Mouse (Mus musculus) testis, postnatal 14 days (tissue): ENCODE measurements around the gene Ube2q1.
"Not testable (repeated sequence)": the region's sequence is repeated elsewhere in the genome, so short reads cannot be mapped to it uniquely, and the experiment has no call there.

Experiments
- DNase-seq: peaks from one replicate; pipeline ENCODE4 v3.0.0; 2021; ENCODE audit warnings: low spot score

Gene Ube2q1

DNA sequence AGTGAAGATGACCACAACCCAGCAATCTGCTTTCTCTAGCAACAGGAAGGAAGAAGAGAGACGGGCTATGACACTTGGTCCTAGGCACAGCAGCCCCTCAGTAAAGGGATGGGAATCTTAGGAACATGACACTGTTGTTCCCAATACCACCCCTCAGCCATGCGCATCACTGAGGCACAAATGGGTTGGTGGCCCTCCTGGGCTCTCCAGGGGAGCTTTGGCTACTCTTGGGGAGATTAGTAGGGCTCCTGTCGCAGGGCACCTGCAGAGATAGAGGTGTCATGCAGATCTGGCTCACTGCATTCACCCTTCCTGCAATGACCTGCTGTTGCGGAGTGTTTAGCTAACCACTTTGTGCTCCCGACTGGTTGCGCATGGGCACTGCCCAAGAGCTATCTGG is 12.9 kb downstream of the Ube2q1 start:
- no peak for DNase-seq

DNA sequence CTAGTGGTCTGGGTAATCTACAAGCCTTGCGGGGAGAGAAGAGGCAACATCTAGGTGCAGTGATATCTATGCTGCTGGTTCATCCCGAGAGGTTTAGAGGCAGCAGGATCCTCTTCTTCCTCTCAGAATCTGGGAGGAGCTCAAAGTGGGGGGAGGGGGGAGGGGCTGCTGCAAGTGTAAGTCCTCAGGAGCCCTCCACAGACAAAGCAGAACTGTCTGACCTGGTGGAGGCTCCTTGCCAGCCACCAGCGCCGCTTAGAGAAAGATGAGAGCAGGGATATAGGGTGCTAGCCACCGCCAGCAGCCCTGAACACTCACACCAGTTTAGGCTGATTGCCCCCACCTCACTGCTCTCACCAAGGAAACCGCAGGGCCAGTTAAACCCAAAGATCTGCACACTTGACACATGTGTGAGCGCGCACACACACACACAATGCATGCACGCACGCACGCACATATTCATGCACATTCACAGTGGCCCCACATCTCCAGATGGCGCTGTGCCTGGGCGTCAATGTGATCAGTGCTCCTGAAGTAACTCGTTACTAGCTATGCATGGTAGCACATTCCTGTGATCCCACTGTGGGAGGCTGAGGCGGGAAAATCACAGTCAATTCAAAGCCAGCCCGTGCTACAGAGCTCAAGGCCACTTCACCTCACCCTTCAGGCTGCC is 15.4 kb downstream of the Ube2q1 start:
- DNase-seq = no peak

DNA sequence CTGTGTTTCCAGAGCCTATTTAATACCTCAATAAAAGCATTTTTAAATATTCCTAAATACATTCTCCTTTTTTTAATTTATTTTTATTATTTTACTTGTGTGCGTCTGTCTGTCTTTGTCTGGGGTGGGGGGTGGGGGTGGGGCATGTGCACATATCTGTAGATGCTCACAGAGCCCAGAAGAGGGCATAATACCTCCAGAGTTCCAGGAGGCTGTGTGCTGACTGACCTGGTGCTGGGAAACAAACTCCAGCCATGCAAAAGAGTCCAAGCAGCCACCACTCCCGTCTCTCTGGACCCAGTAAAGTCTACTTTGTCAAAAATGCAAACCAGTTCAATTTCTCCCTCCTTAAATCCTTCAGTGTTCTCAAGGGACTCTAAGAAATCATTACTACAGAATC is 21.2 kb downstream of the Ube2q1 start:
- no peak for DNase-seq

DNA sequence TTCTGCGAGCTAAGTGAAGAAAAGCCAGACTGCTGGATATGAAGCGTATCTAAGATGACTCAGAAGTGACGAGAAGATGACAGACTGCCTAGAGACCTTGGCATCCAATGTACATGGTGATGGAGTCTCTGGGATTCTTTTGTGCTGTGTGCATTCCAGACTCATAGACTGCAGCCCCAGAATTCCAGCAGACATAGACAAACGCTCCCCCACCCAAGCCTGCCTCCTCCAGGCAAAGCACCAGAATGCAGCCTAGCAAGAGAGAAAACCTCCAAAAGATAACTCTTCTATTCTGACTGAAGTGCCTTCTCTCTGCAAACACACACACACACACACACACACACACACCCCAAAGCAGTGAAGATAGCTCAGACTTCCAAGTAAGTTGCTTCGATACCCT is 22.3 kb downstream of the Ube2q1 start:
- DNase-seq = no peak

DNA sequence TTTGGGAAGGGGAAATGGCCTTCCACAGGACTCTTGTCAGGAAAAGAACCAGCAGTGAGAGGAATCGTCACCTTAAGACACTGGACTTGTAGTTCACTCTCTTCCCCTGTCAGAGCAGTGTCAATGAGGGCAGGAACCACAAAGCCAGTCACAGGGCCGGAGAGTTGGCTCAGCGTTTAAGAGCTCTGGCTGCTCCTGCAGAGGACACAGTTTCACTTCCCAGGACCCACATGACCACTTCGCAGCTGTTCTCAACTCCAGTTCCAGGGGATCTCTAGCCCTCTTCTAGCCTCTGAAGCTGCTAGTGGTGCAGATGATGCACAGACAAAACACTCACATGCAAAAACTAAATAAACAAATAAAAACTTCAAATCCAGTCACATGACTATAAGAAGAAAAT is 22.9 kb downstream of the Ube2q1 start:
- no peak for DNase-seq

DNA sequence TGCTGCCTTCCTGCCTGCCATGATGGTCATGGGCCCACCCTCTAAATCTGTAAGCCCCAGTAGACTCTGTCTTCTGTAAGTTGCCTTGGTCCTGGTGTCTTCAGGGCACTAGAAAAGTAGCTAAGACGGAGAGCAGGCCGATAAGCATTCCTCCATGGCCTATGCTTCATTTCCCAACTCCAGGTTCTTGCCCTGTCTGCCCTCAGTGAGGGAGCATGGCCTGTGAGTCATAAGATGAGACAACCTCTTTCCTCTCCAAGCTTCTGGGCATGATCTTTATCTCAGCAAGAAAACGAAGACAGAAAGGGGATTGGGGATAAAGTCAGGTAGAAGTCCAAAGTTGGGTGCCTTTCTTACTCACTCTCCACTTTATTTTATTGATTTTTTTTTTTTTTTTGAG is 25.1 kb downstream of the Ube2q1 start:
- no peak for DNase-seq

DNA sequence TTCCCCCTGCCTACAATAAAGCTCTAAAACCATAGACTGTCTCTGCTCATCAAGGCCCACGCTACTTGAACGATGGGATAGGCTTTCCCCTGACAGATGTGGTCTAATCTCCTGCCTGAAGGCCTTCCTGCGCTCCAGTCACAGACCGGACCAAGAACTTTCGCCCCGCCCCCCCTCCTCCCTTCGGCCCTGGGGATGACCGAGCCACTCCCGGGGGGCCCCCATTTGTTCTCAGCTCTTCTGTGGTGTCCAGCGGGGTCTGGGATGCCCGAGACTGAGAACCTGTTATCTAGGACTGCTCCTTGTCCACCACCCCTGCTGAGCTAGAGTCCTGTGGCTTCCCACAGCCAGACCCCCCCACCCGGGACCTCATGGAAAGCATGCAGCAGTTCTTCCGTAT is 26.1 kb downstream of the Ube2q1 start:
- DNase-seq = no peak

DNA sequence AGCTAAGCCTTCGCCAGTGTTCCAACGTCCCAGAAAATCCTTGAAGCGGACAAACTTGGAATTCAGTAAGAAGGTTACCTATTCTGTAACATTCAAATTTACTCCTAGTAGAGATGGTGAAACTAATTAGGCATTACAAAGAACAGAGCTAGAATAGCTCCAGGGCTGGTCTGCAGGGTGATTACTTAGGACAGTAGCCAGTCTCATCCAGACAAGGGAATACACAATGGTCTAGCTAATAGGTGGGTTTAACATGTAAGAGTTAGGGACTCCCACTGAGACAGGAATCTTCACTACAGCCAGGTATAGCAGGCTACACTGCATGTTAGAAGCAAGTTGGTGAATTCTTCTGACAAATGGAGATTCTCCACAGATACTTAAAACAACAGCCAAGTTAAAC is 26.7 kb downstream of the Ube2q1 start:
- DNase-seq = not testable (repeated sequence)

DNA sequence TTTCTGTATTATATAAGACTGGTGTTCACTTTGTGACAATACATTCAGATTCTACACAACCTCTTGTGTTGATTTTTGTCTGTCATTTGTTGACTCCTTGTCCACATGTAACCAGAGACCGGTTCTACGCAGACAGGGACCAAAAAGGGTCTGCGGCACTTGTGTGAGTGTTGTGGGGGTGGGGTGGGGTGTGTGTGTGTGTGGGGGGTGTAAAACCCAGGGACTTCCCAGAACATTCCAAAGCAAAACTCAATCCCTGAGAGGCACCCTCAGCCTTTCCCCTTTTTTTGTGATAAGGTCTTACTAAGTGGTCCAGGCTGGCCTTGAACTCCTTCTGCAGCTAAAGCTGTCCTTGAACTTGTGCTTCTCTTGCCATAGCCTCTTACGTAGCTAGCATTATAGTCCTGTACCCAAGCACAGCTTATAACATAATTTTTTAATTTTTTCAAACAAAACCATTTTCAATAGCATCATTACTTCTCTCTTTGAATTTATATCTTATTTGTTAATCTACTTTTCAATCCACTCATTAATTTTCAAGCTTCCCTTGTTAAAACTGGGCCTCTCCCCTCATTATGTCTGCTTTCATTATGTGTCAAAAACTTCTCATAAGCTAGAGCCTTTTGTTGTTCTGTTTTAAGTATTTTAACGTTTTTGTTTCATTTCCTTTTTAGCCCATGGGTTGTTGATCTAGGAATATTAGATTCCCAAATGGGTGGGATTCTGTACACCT is 27.5 kb downstream of the Ube2q1 start:
- no peak for DNase-seq

DNA sequence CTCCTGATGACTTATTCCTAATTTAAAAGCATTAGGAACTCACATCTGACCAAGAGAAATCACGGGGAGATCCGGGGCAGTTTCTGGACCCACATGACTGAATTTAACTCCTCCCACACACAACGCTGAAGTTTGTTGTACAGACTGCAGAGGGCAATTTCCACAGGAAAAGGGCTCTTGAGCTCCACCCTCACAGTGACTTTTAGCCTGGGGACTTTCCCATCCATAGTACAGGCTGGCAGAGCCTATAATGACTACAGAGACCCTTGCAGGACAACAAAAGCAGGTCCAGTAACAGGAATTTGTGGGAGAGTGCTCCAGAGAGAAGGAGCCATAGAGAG is 28.1 kb downstream of the Ube2q1 start:
- DNase-seq = no peak

DNA sequence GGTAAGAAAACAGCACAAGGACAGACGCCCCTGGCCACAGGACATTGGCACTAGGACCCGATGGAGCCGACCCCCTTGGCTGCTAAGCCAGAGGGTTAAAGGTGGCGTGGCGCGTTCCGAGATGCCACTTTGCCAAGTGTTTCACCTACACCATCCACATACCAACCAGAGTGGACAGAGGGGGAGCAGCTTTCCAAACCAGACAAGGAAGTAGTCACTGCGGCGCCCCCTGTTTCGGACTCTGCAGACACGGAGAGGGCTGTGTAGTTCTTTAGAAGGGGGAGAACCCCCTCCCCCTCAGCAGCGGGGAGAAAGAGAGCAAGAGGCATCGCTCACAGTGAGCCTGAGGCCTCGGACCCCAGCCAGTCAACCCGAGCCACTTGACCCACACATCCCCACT is 29.5 kb downstream of the Ube2q1 start:
- DNase-seq = no peak

DNA sequence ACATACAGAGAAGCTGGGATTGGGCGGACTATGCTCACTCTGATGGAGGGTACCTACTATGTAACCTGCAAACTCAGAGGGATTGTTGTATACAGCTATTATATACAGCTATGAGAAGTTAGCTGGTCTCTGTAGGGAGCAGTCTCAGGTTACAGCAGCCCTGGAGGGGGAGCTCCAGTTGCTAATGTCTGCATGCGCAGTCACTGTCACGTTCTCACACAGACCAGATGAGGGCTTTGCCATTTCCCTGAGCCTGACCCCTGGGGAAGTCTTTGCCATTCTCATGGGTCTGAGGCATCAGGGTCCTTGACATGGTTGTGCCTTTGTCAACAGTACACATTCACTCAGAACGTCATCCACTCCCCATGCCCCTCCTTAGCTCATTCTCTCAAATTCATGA is 31.8 kb downstream of the Ube2q1 start:
- DNase-seq = no peak

DNA sequence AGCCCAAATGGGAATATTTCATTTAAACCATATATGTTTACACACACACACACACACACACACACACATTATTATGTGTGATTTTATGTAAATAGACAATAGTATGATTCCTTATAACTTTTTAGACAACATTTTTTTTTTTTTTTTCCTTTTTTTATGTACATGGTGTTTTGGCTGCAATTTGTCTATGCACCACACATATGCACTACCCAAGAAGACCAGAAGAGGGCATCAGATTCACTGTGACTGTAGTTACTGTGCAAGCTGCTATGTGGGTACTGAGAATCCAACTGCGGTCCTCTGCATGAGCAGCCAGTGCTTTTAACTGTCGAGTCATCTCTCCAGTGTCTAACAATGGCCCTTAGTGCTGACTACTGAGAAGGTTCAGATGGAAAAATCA is 33.3 kb downstream of the Ube2q1 start:
- DNase-seq = no peak

DNA sequence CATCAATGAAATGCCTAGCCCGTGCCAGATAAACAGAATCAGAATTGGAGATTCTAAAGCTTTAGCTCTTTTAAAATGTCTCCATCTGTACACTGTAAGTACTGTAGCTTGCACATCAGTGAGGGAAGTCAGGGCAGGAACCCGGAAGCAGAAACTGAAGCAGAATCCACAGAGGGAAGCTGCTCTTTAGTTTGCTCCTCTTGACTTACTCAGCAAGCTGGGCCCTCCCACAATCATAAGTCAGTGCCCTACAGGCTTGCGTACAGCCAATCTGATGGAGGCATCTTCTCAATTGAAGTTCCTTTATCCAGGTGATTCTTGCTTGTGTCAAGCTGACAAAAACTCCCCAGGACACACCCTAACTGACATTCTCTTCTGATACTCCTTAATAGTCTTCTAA is 33.8 kb downstream of the Ube2q1 start:
- DNase-seq = no peak

DNA sequence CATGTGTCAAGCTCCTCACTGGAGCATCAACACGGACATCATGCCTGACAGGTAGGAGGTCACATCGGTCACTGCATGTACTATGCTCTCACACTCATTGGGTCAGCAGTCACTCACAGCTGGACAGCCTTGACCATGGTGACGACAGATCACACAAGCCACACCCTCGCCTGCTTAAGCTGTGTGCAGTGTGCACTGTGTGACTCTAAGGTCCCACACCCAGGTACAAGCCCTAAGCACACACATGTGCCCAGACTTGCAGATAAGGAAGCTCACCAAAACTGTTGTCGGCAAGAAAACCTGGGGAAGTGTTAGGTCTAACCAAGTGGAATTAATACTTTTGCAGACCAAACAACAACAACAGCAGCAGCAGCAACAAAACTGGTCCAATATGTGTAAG is 34.5 kb downstream of the Ube2q1 start:
- no peak for DNase-seq

DNA sequence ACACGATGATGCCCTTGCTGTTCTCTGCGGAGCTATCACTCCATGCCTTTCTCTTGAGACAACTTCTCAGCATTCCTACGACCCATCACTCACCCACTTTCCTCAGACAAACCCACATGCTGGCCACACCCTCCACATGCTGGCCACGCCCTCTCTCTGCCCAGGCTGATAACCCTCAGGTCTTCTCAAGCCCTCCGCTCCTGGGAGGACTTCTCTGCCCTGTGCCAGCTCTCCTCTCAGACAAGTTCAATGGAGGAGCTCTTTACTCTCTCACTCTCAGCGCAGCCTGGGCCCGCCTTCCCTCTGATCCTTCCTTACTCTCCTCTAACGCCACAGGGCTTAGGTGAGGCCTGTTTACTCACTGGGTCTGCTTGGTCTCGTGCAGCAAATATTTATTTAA is 35.2 kb downstream of the Ube2q1 start:
- no peak for DNase-seq

DNA sequence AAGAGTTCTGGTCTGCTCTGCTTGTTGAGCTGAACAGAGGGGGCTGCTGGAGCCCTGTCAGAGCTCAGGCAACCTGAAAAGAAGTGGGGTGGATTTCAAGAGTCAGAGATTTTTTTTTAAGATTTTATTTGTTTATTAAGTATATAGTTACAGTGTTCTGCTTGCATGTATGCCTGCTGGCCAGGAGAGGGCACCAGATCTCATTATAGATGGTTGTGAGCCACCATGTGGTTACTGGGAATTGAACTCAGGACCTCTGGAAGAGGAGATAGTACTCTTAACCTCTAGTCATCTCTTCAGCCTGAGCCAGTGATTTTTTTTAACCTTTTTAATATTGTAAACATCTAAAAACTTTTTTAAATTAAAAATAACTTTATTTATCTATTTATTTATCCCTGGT is 37.4 kb downstream of the Ube2q1 start:
- DNase-seq = no peak

DNA sequence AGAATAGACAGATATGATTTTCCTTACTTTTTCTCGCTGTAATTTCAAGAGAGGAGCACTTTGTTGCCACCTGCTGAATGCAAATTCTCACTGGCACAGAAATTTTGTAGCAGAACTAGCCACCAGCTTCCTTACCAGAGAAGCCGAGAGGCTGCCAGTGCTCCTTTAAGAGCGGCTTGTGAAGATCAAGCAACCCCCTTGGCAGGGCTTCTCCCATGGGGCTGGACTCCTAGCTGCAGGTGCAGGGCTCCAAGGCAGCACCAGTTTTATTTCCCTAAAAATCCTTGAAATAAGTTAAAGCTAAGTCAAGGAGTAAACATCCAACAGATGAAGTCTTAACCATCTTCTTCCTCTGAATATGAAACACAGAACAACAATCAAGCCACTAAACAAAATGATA is 38.8 kb downstream of the Ube2q1 start:
- DNase-seq = no peak

DNA sequence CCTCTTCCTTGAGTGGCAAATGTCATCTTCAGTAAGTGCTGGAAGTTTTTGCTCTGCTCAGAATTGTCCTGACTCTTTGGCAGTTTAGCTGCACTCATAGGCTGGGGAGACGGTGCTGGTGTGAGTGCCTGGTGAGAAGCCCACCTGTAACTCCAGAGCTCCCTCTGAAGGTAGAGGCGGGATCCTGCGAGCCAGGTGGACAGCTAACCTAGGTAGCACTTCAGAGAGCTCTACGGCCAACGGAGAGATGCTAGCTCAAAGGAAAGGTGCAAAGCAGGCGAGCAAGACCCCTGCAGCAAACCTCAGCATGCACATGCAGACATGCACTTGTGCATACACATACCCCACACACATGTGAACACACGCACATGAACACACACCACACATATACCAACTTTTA is 40.6 kb downstream of the Ube2q1 start:
- DNase-seq = no peak

DNA sequence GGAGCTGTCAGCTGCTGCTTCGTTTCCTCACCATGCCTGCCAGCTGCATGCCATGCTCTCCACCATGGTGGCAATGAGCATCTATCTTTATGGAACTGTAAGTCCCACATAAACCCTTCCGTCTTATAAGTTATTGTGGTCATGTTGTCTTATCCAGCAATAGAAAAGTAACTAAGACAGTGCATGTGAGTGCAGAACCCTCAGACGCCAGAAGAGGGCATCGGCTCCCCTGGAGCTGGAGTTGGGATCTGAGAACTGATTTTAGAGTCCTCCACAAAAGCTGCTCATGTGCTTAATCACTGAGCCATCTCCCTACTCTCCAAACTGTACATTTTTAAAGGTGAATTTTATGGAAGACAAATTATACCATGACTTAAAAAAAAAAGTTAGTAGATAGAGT is 43.6 kb downstream of the Ube2q1 start:
- no peak for DNase-seq

DNA sequence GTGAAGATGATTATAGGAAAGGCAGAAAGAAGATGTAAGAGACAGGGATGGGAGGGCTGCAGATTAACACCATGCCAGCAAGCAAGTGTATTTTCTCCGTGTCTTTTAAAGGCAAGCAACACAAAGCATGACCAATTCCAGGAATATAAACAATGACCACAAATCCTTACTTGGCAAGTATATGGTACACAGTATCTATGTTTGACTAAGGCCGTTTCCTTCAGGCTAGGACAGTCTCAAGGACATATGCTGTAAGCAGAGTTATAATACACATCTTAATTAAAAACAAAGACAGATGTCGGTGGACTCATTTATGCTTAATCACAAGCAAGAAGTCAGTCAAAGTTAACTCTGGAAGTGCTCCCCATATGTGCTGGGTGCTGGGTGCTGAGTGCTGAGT is 45.2 kb downstream of the Ube2q1 start:
- DNase-seq = no peak

DNA sequence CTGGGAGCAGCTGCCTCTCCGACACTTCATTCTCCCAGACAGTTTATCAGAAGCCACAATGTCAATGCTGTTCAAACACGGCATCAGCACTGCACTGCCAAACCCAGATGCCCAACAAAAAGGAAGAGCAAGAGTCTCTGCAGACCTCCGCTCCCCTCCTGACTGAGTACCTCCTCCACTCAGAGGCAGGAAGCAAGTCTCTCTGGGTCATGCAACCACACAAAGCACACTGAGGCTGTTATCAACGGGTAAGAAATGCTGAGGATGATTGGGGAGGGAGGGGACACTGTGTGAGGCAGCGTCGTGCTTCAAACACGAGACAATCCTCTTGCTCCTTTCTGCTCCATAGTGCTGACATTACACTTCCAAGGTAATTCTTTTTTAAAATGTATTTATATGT is 46.5 kb downstream of the Ube2q1 start:
- DNase-seq = no peak

DNA sequence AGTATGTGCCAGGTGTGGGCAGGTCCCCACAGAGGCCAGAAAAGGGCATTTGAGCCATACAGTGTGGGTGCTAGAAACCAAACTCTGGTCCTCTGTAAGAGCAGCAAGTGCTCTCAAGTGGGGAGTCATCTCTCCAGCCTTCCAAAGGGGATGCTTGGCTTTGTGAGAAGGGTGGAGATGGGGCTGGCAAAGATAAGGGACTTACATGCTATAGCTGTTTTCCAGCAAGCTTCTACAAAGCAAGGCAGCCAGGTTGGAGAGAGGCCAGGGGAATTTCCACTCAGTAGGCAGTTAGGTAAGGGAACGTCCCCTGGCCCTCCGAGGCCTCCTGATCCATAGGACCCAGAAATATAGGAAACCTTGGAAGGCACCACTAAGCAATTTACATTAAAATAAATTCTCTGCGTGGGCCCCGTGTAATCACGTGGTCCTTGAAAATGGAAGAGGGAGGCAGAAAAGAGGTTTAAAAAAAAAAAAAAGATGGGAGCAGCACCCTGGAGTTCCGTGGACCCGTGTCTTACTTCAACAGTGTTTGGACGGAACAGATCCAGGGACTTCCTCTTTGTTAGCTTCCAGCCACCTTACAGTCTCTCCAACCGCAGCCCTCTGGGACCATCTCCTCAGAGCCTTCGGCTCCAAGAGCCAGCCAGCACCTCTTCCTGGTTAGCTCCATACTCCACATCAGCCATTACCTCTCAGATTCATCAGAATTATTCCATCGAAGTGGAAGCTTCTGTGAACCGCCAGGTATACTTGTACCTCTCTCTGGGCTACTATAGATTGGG is 47.1 kb downstream of the Ube2q1 start:
- no peak for DNase-seq
